Mouse (Mus musculus): Measurements from ENCODE around the gene Pear1. TPM values are rescaled to one million over a fixed set of nuclear protein-coding genes. Genes with fewer than 3 reads are reported as not detected.

The Pear1 gene
- total RNA-seq, 4 experiments from 2014 or later = 3.2 to 7.1 (median 5.1) TPM

GRCm38 (mm10) chr3:87733098-87733497, 91.0 kb downstream of the Pear1 start:
- DNase-seq (ENCODE audit: low spot score in 2 of 2) = no peak

- DNase-seq (ENCODE audit: low spot score in 2 of 2) = no peak
These were observed 95.4 kb downstream of the Pear1 start for GRCm38 (mm10) chr3:87728696-87729095.

GRCm38 (mm10) chr3:87726191-87726590, 97.9 kb downstream of the Pear1 start:
- no peak for DNase-seq (ENCODE audit: low spot score in 2 of 2)

- no peak for DNase-seq (ENCODE audit: low spot score in 2 of 2)
These were observed 98.5 kb downstream of the Pear1 start for GRCm38 (mm10) chr3:87725396-87726160.

- no peak for DNase-seq (ENCODE audit: low spot score in 2 of 2)
These were observed 99.5 kb downstream of the Pear1 start for GRCm38 (mm10) chr3:87724556-87724955.

GRCm38 (mm10) chr3:87718525-87718924, 105.6 kb downstream of the Pear1 start:
- DNase-seq (ENCODE audit: low spot score in 2 of 2) = no peak

Other genes with a start within 250 kb of the Pear1 start
- gene Arhgef11, start 206.7 kb downstream of the Pear1 start, total RNA-seq (2022) = 10 to 100 TPM; 16.5 to 20.9 (median 18.5) TPM
- gene Lrrc71, start 75.7 kb downstream of the Pear1 start, total RNA-seq (2022) = under 1 TPM in 1 of 4 experiments, not detected in 3; 0.68 TPM
- not detected for gene Ntrk1, start 29.1 kb downstream of the Pear1 start, total RNA-seq (2022)
- gene Insrr, start 27.4 kb downstream of the Pear1 start, total RNA-seq (2022) = not detected
- not detected for gene Sh2d2a, start 22.4 kb upstream of the Pear1 start, total RNA-seq (2022)
- 10 to 100 TPM; 48.6 to 53.0 (median 52.0) TPM for gene Prcc, start 61.3 kb upstream of the Pear1 start, total RNA-seq (2022)
- 100 to 1,000 TPM; 243 to 264 (median 254) TPM for gene Hdgf, start 82.0 kb upstream of the Pear1 start, total RNA-seq (2022)
- 10 to 100 TPM; 40.9 to 48.1 (median 45.8) TPM for gene Mrpl24, start 95.2 kb upstream of the Pear1 start, total RNA-seq (2022)
- gene Isg20l2, start 106.0 kb upstream of the Pear1 start, total RNA-seq (2022) = 1 to 10 TPM; 5.8 to 7.6 (median 7.2) TPM
- 1 to 10 TPM; 2.4 to 4.1 (median 3.5) TPM for gene Rrnad1, start 106.4 kb upstream of the Pear1 start, total RNA-seq (2022)
- not detected for gene Crabp2, start 124.4 kb upstream of the Pear1 start, total RNA-seq (2022)
- 10 to 100 TPM in 2 of 4 experiments, 1 to 10 TPM in 2; 8.7 to 18.0 (median 12.0) TPM for gene Nes, start 146.8 kb upstream of the Pear1 start, total RNA-seq (2022)
- gene Bcan, start 175.9 kb upstream of the Pear1 start, total RNA-seq (2022) = under 1 TPM in 1 of 4 experiments, not detected in 3; 0.15 TPM
- under 1 TPM in 1 of 4 experiments, not detected in 3; 0.11 TPM for gene Hapln2, start 203.3 kb upstream of the Pear1 start, total RNA-seq (2022)
- 10 to 100 TPM; 24.2 to 30.2 (median 25.5) TPM for gene Gpatch4, start 218.8 kb upstream of the Pear1 start, total RNA-seq (2022)
- gene Naxe, start 234.2 kb upstream of the Pear1 start, total RNA-seq (2022) = 10 to 100 TPM; 49.1 to 56.1 (median 50.4) TPM

All from gastrocnemius, adult 8-10 months (tissue).